Mouse (Mus musculus): ENCODE measurements around the gene Sytl3.
A peak's percentile ranks its signal among the peaks of the same experiment; 100 is the strongest.

Gene Sytl3

DNA sequence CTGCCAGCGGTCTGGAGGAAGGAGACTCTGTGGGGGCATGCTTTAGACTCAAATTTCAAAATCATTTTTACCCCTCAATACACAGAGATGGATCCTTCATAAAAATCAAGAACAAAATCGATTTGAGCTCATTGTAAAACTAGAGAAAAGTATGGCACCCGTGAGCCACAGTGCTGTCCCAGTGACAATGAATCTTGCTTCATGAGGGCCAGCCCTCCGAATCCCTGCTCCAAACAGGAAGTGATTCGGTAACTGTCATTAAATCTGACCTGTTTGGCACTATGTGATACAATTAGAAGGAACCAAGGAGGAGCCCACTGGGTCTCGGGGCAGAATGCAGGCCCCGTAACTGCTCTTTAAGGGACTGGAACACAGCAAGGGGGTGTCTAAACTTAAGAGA is 79.9 kb downstream of the Sytl3 start:
- DNase-seq = no peak

DNA sequence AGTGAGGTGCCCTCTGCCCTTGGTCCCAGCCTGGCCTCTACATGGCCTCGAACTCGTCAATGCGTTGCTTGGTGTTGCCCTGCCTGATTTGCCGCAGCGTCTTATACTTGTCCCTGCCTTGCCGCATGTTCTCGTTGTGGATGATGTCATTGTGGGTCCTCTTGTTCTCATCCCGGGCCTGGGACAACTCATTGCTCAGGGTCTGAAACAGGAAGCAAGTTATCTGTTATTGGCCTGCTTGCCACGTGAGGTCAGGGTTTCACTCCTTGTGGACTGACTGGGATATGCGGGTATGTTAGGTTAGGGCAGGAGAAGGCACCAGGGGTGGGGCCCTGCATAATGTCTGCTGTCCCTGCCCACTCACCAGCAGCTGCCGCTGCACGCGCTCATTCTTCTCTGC is 80.4 kb downstream of the Sytl3 start:
- no peak for DNase-seq

DNA sequence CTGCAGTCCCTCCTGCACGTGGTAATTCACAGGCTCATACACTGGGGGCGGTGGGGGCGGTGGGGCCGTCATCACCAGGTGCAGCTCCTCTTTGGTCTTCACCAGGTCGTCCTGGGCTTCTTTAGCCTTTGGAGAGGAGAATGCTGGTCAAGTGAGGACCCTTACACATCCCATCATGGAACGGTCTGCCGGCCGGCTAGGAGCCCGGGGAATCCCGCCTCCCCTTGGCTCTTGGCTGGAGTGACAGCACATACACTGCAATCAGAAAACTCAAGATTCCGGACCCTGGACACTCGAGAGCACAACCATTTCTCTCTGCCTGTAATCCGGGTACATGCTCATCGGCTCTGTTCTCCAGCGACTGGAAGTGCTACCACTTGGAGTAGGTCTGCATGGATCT is 80.9 kb downstream of the Sytl3 start:
- DNase-seq = no peak

- no peak for DNase-seq
These were observed 81.7 kb downstream of the Sytl3 start for GRCm38 (mm10) chr17:6740331-6741170.

DNA sequence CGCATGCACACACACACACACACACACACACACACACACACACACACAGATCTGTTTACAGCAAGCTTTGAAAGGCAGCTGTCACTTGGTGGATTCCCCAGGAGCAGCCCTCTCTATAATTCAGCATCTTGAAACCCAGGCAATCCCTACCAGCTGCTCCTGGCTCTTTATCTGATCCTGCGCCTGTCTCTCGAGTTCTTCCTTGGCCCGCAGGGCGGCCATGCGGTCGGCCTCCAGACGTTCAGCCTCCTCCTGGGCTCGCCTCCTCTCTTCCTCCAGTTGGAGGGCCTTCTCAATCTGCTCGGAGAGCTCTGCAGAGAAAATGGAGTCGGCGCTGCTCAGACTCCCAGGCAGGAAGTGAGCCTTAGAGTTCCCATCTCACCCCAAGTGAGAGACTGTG is 82.4 kb downstream of the Sytl3 start:
- peak; percentile 57 for DNase-seq

- DNase-seq = peak; percentile 63 to 74
These were observed 83.5 kb downstream of the Sytl3 start for GRCm38 (mm10) chr17:6742083-6743038.

GRCm38 (mm10) chr17:6743039-6743575 is 84.2 kb downstream of the Sytl3 start:
- peak in 1 of 2 experiments; percentile 5 for DNase-seq

GRCm38 (mm10) chr17:6743787-6744239 is 84.9 kb downstream of the Sytl3 start:
- DNase-seq = peak in 1 of 2 experiments; percentile 3

GRCm38 (mm10) chr17:6744366-6744765 is 85.5 kb downstream of the Sytl3 start:
- peak in 1 of 2 experiments; percentile 1 for DNase-seq

- DNase-seq = no peak
These were observed 86.0 kb downstream of the Sytl3 start for GRCm38 (mm10) chr17:6744871-6745270.

DNA sequence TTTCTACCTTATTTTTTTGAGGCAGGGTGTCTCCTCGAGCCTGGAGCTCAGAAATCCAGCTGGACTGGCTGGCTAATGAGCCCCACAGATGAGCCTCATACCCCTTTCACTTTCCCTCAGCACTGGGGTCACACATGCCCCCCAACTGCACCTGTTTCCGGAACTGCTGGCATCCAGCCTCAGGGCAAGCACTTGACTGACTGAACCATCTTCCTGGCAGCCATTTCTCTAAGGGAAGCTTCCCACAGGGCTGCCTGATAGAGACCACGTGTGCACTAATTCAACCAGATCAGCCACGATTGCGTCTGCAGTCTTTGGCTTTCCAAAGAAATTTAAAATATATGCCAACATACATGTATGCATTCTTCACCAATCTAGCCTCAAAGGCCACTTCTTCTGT is 86.6 kb downstream of the Sytl3 start:
- peak; percentile 59 to 63 for DNase-seq

GRCm38 (mm10) chr17:6745975-6746374 is 87.1 kb downstream of the Sytl3 start:
- no peak for DNase-seq

DNA sequence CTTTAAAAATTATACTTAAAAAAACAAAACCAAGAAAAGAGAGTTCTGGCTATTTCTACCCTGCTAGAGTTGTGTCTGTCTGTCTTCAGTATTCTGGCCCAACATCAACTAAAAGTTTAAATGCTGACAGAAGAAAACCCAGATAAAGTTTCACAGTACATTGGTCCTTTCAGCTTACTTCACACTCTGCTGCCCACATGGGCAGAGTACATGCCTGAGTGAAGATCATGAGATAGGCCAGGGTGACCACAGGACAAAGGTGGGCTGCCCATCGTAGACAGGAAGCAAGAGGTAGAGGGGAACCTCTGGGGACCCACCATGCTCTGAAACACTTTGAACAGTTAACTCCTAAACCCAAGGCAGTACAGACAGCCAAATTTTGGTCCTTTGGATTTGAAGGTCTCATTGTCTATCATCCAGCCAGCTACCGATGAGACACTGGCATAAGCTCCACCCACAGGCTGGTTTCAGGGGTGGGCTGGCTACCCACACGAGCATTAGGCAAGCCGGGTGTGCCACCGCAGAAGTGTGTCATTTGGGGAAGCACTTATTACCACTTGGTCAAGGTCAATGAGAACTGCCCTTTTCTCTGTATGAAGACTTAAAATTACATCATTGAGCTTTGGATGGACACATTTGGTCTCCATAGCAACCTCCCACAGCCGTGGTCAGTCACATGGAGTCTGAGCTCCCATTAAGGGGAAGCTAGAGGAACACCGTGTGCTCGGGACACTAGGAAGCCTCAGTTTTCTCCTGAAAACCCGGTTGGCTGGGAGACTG is 87.7 kb downstream of the Sytl3 start:
- no peak for DNase-seq

DNA sequence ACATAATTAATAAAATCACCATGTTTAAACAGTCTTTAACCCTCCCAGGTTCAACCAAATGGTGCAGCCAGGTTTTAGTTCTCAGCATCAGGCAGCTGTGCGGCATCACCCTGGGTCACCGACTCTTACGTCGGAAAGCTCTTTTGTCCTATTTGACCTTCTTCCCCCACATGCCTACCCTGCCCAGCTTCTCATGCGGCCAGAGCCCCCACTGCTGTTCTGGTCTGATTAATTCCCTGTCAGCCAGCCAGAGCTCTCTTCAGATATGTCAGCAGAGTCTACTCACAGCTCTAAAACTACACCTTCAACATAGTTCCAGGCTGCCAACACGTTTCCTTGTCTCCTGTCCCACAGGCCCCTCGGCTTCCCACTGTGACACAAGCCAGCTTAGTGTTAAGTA is 88.6 kb downstream of the Sytl3 start:
- peak; percentile 61 to 62 for DNase-seq

GRCm38 (mm10) chr17:6748779-6749464 is 90.0 kb downstream of the Sytl3 start:
- no peak for DNase-seq

DNA sequence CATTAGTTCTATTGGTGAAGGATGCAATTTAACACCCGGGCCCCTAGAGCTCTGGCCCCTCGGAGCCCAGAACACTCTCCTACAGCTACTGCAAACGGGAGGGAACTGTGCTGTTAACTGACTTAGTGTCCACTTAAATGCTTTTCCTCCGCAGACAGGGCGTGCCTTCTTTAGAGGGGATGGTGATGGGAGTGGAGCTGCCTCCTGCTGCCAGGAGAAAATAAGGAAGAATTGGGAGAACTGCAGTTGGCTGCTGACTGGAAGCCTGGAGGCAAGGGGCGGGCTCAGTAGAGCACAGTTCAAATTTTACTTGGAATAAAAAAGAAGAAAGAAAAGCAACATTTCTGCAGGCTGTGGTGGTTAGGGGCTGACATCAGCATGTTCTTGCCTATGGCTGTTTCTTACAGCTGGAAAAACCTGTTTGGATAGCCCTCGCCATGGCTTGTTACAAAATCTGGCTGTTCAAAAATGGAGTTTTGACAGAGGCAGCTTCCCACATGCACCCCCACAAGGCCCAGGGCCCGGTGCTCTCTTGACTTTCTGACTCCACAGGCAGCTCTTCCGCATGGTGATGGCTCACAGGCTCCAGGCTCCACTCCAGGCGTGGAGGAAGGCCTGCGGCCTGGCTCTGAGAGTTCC is 92.4 kb downstream of the Sytl3 start:
- DNase-seq = no peak

- no peak for DNase-seq
These were observed 93.5 kb downstream of the Sytl3 start for GRCm38 (mm10) chr17:6752375-6752774.

DNA sequence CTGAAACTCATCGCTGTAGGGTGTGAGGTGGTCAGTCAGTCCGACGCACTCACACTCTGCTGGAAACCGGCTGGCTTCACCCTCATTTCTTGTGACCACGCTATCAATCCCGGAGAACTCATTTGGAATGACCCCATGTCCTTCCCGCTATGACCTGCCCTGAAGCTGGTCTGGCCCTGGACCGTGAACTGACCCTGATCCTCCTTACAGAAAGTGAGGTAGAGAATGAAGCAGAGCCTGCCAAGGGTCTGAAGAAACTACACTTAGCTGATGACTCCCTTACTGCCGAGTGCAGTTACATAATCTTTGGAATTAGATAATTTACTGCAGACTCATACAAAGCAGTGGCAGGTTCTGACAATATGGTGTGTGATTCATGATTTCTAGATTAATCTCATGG is 96.3 kb downstream of the Sytl3 start:
- DNase-seq = no peak

GRCm38 (mm10) chr17:6755873-6756272 is 97.0 kb downstream of the Sytl3 start:
- DNase-seq = no peak

GRCm38 (mm10) chr17:6757902-6758301 is 99.0 kb downstream of the Sytl3 start:
- DNase-seq = no peak

DNA sequence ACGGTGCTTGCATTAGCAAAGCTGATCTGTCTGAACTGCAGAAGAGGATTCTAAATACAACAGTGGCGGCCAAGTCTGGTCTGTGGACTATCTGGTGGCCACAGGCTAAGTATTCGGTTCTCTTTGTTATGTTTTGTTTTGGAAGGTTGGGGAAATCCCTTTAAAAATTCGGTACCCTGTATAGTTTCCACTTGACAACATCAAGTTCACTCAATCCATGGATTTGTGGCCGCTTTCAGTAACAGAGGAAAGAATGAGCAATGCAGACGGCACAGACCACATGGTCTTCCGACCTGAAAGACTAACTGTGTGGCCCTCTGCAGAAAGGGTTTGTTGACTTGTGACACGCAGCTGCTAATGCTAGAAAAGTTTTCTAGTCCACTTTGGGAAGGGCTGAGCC is 100.0 kb downstream of the Sytl3 start:
- DNase-seq = no peak

Data from cerebellum, postnatal 10 days (tissue).